Mouse (Mus musculus) limb, embryonic 13.5 days (tissue): Measurements from ENCODE around the gene C2cd2l. TPM values are rescaled to one million over a fixed set of nuclear protein-coding genes. Genes with fewer than 3 reads are reported as not detected.
"Not testable (repeated sequence)": the region's sequence is repeated elsewhere in the genome, so short reads cannot be mapped to it uniquely, and the experiment has no call there.

ENCODE experiments used
- ATAC-seq: fragments of 200-750 bp; cut with Nextera tagmentation; 2 replicates; pipeline ENCODE4 v1.8.0; 2017; ENCODE audit warnings: low read depth, moderate number of reproducible peaks, moderate TSS enrichment; ENCODE audit not compliant: low FRiP score
- H3K27ac ChIP-seq: fragments of 300-500 bp; sonication (generic); 2 replicates; pipeline ENCODE4 v1.5.1; 2015; ENCODE audit warnings: inconsistent platforms, mild to moderate bottlenecking, moderate library complexity
- H3K27me3 ChIP-seq: fragments of 300-500 bp; sonication (generic); 2 replicates; pipeline ENCODE4 v1.6.1; 2015; ENCODE audit warnings: mild to moderate bottlenecking, inconsistent platforms
- H3K36me3 ChIP-seq: fragments of 300-500 bp; sonication (generic); 2 replicates; pipeline ENCODE4 v1.6.1; 2015; ENCODE audit warnings: inconsistent platforms, mild to moderate bottlenecking, moderate library complexity
- H3K4me1 ChIP-seq: fragments of 300-500 bp; sonication (generic); 2 replicates; pipeline ENCODE4 v1.6.1; 2015; ENCODE audit warnings: inconsistent platforms
- H3K4me2 ChIP-seq: fragments of 300-500 bp; sonication (generic); replicated peaks from 2 replicates; pipeline ENCODE4 v1.6.1; 2015; ENCODE audit warnings: inconsistent platforms, mild to moderate bottlenecking, moderate library complexity
- H3K4me3 ChIP-seq: fragments of 300-500 bp; sonication (generic); 2 replicates; pipeline ENCODE4 v1.5.1; 2015; ENCODE audit warnings: moderate library complexity, mild to moderate bottlenecking, inconsistent platforms
- H3K9ac ChIP-seq: fragments of 300-500 bp; sonication (generic); 2 replicates; pipeline ENCODE4 v1.6.1; 2015; ENCODE audit warnings: mild to moderate bottlenecking, inconsistent platforms
- H3K9me3 ChIP-seq: fragments of 300-500 bp; sonication (generic); 2 replicates; pipeline ENCODE4 v1.6.1; 2016; ENCODE audit warnings: inconsistent platforms
- WGBS: fragments of 180-500 bp; shearing (Covaris S2); methylation state at CpG from one replicate; pipeline ENCODE4 v1.1.7; 2015; 5-methylcytosine and 5-hydroxymethylcytosine counted together
- polyA plus RNA-seq: library from polyadenylated mRNA; unstranded; fragments of >200 nt; fragmentation: Nextera tagmentation; extraction: Ambion mirVana; gene quantifications from 2 replicates; pipeline ENCODE4 v1.2.1, GENCODE M21; 2015

The C2cd2l gene
- 6.8 and 7.8 TPM in 2 replicates for polyA plus RNA-seq

DNA sequence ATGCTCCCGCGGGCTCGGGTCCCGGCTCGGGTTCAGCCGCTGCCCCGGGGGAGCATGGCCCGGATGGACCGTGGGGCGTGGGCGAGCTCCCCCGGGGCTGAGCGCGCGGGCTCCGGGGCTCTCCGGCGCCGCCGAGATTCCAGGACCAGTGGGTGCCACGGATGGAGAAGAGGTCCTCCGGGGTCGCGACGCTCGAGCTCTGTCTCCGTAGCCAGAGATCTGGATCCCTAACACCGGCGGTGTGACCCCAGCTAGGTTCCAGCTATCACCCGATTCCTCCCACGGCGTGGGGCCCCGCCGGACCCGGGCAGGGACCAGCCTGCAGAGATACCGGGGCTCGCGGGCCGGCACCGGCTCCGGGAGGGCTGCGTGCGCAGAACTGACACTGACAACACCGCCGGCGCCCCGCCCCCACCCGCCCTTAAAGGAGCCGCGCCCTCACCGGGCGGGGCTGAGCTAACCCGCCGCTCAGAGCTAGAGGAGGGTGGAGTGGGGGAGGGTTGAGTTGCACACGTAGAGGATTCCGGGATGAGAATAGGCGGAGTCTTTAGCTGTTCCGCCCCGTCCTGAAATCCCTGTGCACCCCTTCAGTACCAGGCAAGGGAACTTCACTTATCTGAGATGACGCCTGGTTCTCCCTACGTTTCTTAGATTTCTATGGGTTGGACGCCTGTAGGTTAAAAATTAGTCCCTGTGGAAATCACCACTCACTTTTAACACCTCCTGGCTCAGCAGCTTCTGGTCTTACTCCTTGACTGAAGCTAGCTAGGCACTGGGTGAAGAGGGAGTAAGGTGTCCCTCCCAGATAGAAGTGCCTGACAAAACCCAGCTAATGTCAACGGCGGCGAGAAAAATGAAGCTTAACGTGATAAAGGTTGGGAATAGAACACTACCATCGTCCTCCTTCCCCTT, at the start of gene C2cd2l:
Gene C2cd2l (minus strand): TSS at position 399 of the 912 bp plus-strand sequence.
- Histone ChIP-seq H3K36me3 (peaks cover 20% of the 10 kb centered on the region), H3K4me1 (peaks cover 25% of the 10 kb centered on the region), H3K4me3 (peak within 1 kb of the TSS; percentile 93), H3K4me2 (peak within 1 kb of the TSS; percentile 96), H3K27ac (peak within 1 kb of the TSS; percentile 61), H3K9me3 (no peaks in the 10 kb centered on the region), H3K9ac (peak within 1 kb of the TSS; percentile 90), H3K27me3 (0 out of 2 replicates have a peak, but pooled peaks cover 3% of the 10 kb centered on the region)
- under 1% methylated on average over 67 of the region's 67 CpGs for WGBS
- peak; percentile 97 for ATAC-seq

DNA sequence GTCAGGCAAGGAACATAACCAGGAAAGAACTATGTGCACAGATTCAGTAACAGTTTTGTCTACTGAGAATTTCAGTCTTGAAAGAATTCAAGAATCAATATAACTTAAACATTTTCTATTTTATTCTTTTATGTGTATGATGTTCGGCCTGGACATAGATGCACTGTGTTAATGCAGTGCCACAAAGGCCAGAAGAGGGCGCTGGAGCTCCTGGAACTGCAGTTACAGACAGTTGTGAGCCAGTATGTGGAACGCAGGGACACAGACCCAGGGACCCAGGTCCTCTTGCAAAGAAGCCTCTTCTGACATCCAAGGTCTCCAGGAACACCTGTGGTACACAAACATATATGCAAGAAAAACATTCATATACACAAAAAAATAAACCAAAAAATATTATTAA, 44.4 kb upstream of the C2cd2l start:
- Histone ChIP-seq H3K27me3 (no peaks in the 10 kb centered on the region), H3K4me2 (no peak overlapping the region), H3K4me1 (peaks cover 8% of the 10 kb centered on the region), H3K9me3 (no peaks in the 10 kb centered on the region), H3K27ac (no peak overlapping the region), H3K4me3 (no peak overlapping the region), H3K36me3 (peaks cover 5% of the 10 kb centered on the region), H3K9ac (no peak overlapping the region)
- 61% methylated on average over 3 of the region's 3 CpGs for WGBS
- ATAC-seq: no peak

DNA sequence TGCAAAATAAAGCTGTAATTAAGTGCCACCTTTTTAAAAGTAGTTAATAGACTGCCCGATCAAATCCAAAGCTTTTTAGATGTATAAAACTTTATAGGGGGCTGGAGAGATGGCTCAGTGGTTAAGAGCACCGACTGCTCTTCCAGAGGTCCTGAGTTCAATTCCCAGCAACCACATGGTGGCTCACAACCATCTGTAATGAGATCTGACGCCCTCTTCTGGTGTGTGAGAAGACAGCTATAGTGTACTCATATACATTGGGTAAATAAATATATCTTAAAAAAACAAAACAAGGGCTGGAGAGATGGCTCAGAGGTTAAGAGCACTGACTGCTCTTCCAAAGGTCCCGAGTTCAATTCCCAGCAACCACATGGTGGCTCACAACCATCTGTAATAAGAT, 41.8 kb upstream of the C2cd2l start:
- Histone ChIP-seq H3K36me3 (peaks cover 28% of the 10 kb centered on the region), H3K4me2 (peak overlapping the region; percentile 88), H3K27ac (0 out of 2 replicates have a peak overlapping the region, but pooled peaks have one; percentile 28), H3K4me3 (peak overlapping the region; percentile 95)
- H3K4me1 ChIP-seq, H3K9me3 ChIP-seq, H3K9ac ChIP-seq, H3K27me3 ChIP-seq: not testable (repeated sequence)
- peak; percentile 52; the same call in 1 of the 2 replicates for ATAC-seq
- 38% methylated on average over 4 of the region's 4 CpGs for WGBS

DNA sequence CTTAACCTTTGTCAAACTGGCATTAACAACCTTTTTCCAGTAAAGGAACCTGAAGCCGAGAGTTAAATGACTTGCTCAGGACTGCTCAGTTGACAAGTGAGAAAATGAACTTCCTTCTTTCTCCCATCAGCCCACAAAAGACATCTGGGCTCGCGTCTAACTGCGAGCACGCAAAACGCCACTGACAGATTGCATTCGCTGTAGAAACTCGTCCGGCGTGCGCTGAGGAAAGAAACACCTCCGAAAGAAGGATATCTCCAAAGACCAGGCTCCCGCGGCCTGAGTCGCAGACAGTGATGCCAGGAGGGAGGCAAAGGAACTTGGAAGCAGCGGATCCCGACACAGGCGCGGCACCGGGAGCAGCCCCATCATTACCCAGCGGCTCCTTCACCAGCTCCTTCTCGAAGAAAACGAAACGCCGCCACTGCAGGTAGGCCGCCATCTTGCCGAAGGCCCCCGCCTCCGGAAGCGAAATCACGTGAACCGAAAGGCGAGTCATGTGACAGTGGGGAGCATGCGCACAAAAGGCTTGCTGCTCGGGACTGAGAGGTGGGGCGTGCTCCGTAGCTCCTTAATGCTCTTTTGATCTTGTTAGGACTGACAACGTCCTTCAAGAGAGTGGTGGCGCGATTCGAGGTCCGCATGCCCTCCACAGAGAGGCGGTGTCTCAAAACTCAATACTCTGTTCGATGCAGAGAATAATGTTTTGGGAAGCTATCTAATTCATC, 41.3 kb upstream of the C2cd2l start, which contains the start of gene Vps11:
Gene Vps11 (minus strand): TSS at position 481 of the 728 bp plus-strand sequence.
- peaks cover 8% of the 10 kb centered on the region for H3K4me1 ChIP-seq
- no peaks in the 10 kb centered on the region for H3K9me3 ChIP-seq
- H3K4me3 ChIP-seq: peak within 1 kb of the TSS; percentile 95
- H3K4me2 ChIP-seq: peak within 1 kb of the TSS; percentile 88
- ATAC-seq: peak; percentile 94
- 0 out of 2 replicates have a peak within 1 kb of the TSS, but pooled peaks have one; percentile 28 for H3K27ac ChIP-seq
- H3K36me3 ChIP-seq: peaks cover 34% of the 10 kb centered on the region
- H3K27me3 ChIP-seq: no peaks in the 10 kb centered on the region
- under 1% methylated on average over 44 of the region's 44 CpGs for WGBS
- peak within 1 kb of the TSS; percentile 87 for H3K9ac ChIP-seq

DNA sequence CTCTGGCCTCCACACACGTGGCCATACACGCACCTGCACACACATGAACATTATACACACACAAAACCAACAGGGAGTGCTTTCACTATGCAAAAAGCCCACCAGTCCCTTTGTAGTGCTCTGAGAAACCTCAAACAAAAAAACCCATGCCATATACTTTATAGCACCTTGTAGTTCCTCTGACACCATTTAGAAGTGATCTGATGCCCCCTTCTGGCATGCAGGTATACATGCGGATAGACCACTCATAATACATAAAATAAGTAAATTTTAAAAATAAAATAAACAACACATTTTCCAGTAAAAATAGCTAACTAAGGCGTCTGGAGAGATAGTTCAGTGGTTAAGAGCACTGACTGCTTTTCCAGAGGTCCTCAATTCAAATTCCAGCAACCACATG, 37.1 kb upstream of the C2cd2l start:
- peaks cover 8% of the 10 kb centered on the region for H3K4me1 ChIP-seq
- H3K4me2 ChIP-seq: no peak overlapping the region
- no peak for ATAC-seq
- WGBS: 78% methylated on average over 4 of the region's 4 CpGs
- H3K9me3 ChIP-seq: no peaks in the 10 kb centered on the region
- no peak overlapping the region for H3K9ac ChIP-seq
- peaks cover 75% of the 10 kb centered on the region for H3K36me3 ChIP-seq
- H3K27me3 ChIP-seq: no peaks in the 10 kb centered on the region
- no peak overlapping the region for H3K27ac ChIP-seq
- H3K4me3 ChIP-seq: no peak overlapping the region

DNA sequence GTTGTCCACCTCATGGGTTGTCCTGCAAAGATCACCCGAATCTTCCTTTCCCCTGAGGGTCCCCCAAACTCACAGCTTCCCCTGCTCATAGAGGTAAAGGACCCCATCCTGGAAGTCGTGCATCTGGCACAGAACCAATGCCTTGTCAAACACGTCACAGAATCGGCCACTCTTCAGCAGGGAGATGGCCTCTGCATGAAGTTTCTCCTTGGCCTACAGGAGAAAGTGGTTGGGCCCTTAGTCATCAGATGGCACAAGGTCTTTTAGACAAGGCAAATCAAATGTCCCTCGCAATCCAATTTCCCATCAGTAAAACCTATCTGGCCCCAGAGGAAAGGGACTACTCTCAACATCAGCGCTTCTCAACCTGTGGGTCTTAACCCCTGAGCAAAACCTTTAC, 33.1 kb upstream of the C2cd2l start:
- no peaks in the 10 kb centered on the region for H3K27me3 ChIP-seq
- H3K27ac ChIP-seq: no peak overlapping the region
- H3K9me3 ChIP-seq: no peaks in the 10 kb centered on the region
- no peak for ATAC-seq
- H3K4me1 ChIP-seq: no peaks in the 10 kb centered on the region
- H3K4me2 ChIP-seq: no peak overlapping the region
- WGBS: 97% methylated on average over 6 of the region's 6 CpGs
- H3K9ac ChIP-seq: no peak overlapping the region
- H3K36me3 ChIP-seq: peaks cover 98% of the 10 kb centered on the region
- H3K4me3 ChIP-seq: no peak overlapping the region

DNA sequence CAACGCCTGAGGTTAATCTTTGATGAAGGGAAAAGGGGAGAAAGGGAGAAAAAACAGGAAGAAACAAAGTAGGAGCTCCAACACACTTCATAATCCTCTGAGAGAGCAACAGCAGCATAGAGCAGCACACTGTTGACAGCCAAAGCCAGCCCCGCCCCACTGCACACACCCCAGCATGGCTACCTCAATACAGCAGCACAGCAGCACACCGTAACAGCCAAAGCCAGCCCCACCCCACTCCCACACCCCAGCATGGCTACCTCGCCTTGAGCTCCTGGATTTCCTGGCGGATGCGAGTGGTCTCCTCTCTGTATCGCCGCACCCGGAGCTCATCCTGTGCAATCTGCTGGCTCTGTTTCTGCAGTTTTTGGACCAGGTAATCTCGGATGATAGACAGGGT, 32.3 kb upstream of the C2cd2l start:
- Histone ChIP-seq H3K4me3 (no peak overlapping the region), H3K4me2 (no peak overlapping the region), H3K27me3 (no peaks in the 10 kb centered on the region), H3K36me3 (peaks cover 98% of the 10 kb centered on the region), H3K4me1 (no peaks in the 10 kb centered on the region), H3K9ac (no peak overlapping the region), H3K9me3 (no peaks in the 10 kb centered on the region), H3K27ac (no peak overlapping the region)
- WGBS: 88% methylated on average over 10 of the region's 10 CpGs
- no peak for ATAC-seq

DNA sequence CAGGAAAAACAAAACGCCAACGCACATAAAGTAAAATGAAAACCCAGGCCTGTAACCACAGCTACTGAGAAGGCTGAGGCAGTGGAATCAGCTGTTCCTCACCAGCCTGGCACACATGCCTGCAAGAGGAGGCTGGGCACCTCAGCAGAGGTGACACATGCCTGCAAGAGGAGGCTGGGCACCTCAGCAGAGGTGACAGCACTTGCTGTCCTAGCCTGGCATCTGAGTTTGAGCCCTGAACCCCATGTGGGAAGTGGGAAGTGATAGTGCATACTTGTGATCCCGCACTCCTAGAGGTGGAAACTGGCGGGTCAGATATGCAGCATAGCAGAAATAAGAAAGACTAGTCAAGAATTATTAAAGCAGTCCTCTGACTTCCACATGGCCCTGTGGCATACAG, 31.3 kb upstream of the C2cd2l start:
- ATAC-seq: no peak
- Histone ChIP-seq H3K36me3 (peaks cover 98% of the 10 kb centered on the region), H3K4me2 (no peak overlapping the region), H3K4me3 (no peak overlapping the region), H3K27ac (no peak overlapping the region), H3K9me3 (no peaks in the 10 kb centered on the region), H3K4me1 (no peaks in the 10 kb centered on the region), H3K9ac (no peak overlapping the region), H3K27me3 (no peaks in the 10 kb centered on the region)
- WGBS: 96% methylated on average over 4 of the region's 4 CpGs

DNA sequence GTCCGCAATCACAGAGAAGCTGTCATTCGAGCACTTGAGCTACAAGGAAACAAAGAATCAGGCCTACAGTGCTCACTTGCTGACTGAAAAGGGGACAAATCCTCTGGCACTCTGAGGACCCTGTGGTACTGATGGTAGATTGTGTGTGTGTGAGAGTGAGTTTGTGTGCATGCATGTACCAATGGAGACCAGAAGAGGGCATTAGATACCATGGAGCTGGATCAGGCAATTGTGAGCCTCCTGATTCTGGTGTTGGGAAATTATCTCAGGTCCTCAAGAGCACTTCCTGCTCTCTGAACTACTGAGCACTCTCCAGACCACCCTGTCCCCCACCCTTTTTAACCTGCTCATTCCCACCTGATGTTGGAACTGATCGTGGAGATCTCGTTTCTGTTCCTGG, 28.5 kb upstream of the C2cd2l start:
- Histone ChIP-seq H3K36me3 (peaks cover 78% of the 10 kb centered on the region), H3K27me3 (no peaks in the 10 kb centered on the region), H3K9ac (no peak overlapping the region), H3K9me3 (no peaks in the 10 kb centered on the region), H3K4me1 (no peaks in the 10 kb centered on the region), H3K4me2 (no peak overlapping the region), H3K27ac (no peak overlapping the region), H3K4me3 (no peak overlapping the region)
- 97% methylated on average over 4 of the region's 4 CpGs for WGBS
- ATAC-seq: no peak

DNA sequence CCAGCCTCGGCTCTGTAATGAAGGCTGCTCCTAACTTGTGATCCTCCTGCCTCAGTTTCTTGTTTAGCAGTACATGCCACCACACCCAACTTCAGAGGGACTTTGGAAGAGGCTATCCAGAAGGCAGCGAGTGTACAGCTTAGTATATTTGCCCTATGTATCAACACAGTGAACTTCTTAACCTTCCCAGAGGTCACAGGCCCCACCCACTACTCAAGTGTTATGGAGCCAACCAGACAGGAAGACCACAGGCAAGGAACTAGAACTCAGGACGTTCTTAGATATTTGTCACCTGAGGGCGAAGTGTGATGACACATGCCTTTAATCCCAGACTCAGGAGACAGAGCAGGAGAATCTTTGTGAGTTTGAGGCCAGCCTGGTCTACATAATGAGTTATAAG, 27.5 kb upstream of the C2cd2l start:
- Histone ChIP-seq H3K4me1 (peaks cover 6% of the 10 kb centered on the region), H3K27ac (no peak overlapping the region), H3K36me3 (peaks cover 69% of the 10 kb centered on the region), H3K4me3 (no peak overlapping the region), H3K27me3 (no peaks in the 10 kb centered on the region), H3K4me2 (no peak overlapping the region), H3K9ac (no peak overlapping the region), H3K9me3 (no peaks in the 10 kb centered on the region)
- ATAC-seq: no peak
- 88% methylated on average over 4 of the region's 4 CpGs for WGBS

DNA sequence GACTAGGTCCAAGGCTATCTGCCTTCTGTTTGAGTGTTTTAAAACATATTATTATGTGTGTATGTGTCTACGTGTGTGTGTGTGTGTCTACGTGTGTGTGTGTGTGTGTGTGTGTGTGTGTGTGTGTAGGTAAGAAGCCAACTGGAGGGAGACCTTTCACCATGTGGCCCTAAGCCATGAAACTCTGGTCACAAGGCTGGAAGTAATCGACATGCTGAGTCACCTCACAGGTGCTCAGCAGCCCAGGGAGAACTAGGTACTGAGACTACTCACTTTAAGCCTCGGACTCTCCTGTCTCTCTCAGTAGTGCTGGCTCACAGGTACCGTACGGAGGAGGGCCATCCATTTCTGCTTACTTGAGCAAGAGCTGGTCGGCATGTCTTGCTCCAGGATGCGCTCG, 27.1 kb upstream of the C2cd2l start:
- H3K4me3 ChIP-seq: no peak overlapping the region
- peaks cover 6% of the 10 kb centered on the region for H3K4me1 ChIP-seq
- H3K36me3 ChIP-seq: peaks cover 64% of the 10 kb centered on the region
- H3K27me3 ChIP-seq: no peaks in the 10 kb centered on the region
- no peak overlapping the region for H3K9ac ChIP-seq
- ATAC-seq: no peak
- 93% methylated on average over 9 of the region's 9 CpGs for WGBS
- no peak overlapping the region for H3K4me2 ChIP-seq
- no peaks in the 10 kb centered on the region for H3K9me3 ChIP-seq
- no peak overlapping the region for H3K27ac ChIP-seq
